Mouse (Mus musculus): ENCODE results near the gene Ints6l. TPM values are rescaled to one million over a fixed set of nuclear protein-coding genes. Genes with fewer than 3 reads are reported as not detected.

Ints6l gene
- polyA plus RNA-seq, 1 experiment from 2014 or later = 18.2 TPM

- Histone ChIP-seq H3K4me3 (replicated peaks) (no peak within 1 kb of the TSS), H3K4me1 (no peaks in the 10 kb centered on the region), H3K27ac (replicated peaks) (no peak within 1 kb of the TSS), H3K9me3 (replicated peaks) (no peaks in the 10 kb centered on the region), H3K4me2 (no peak within 1 kb of the TSS), H3K36me3 (no peaks in the 10 kb centered on the region), H3K9ac (replicated peaks) (no peak within 1 kb of the TSS), H3K27me3 (replicated peaks) (no peaks in the 10 kb centered on the region)
- 90% methylated on average over 7 of the region's 7 CpGs for WGBS
- ATAC-seq (ENCODE audit: low FRiP score) = no peak
These were observed 94.8 kb downstream of the Ints6l start, which contains the start of gene Gm648 for GRCm38 (mm10) chrX:56549506-56549905. TSS of gene Gm648 (minus strand) at chrX:56549606.

DNA sequence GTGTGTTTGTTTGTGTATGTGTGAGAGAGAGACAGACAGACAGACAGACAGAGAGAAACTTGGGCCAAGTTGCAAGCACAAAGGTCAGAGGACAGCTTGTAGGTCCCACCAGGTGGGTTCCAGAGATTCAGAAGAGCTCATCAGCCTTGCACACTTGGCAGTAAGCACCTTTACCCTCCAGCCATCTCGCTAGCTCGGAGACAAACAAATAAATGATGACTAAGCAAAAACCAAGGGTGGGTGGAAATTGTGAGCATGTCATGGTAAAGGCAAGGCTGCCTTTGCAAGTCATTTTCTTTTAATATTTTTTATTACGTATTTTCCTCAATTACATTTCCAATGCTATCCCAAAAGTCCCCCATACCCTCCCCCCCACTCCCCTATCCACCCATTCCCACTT is 98.9 kb downstream of the Ints6l start:
- WGBS = 83% methylated on average over 3 of the region's 3 CpGs
- no peak overlapping the region for H3K4me3 ChIP-seq (replicated peaks)
- H3K4me1 ChIP-seq = no peaks in the 10 kb centered on the region
- no peak for ATAC-seq (ENCODE audit: low FRiP score)
- H3K36me3 ChIP-seq = no peaks in the 10 kb centered on the region
- H3K4me2 ChIP-seq = no peak overlapping the region
- H3K27ac ChIP-seq (replicated peaks) = no peak overlapping the region
- no peaks in the 10 kb centered on the region for H3K9me3 ChIP-seq (replicated peaks)
- H3K27me3 ChIP-seq (replicated peaks) = no peaks in the 10 kb centered on the region
- no peak overlapping the region for H3K9ac ChIP-seq (replicated peaks)

Other genes with a start within 250 kb of the Ints6l start
- gene Gm773, start 242.0 kb upstream of the Ints6l start, polyA plus RNA-seq (2015; fragmentation: Nextera tagmentation; extraction: Ambion mirVana) = not detected in 2 replicates
- 5.3 and 5.7 TPM in 2 replicates for gene Zfp449, start 108.5 kb upstream of the Ints6l start, polyA plus RNA-seq (2015; fragmentation: Nextera tagmentation; extraction: Ambion mirVana)
- gene Smim10l2a, start 80.3 kb upstream of the Ints6l start, polyA plus RNA-seq (2015; fragmentation: Nextera tagmentation; extraction: Ambion mirVana) = 47.6 and 52.0 TPM in 2 replicates
- gene Gm2174, start 6.9 kb upstream of the Ints6l start, polyA plus RNA-seq (2015; fragmentation: Nextera tagmentation; extraction: Ambion mirVana) = 1.2 and 1.6 TPM in 2 replicates
- not detected in 2 replicates for gene Gm10477, start 69.9 kb downstream of the Ints6l start, polyA plus RNA-seq (2015; fragmentation: Nextera tagmentation; extraction: Ambion mirVana)
- gene Gm648, start 94.7 kb downstream of the Ints6l start, polyA plus RNA-seq (2015; fragmentation: Nextera tagmentation; extraction: Ambion mirVana) = 0.23 TPM in 1 of 2 replicates, not detected in the other
- gene Mmgt1, start 143.2 kb downstream of the Ints6l start, polyA plus RNA-seq (2015; fragmentation: Nextera tagmentation; extraction: Ambion mirVana) = 48.7 and 52.2 TPM in 2 replicates
- gene Slc9a6, start 154.9 kb downstream of the Ints6l start, polyA plus RNA-seq (2015; fragmentation: Nextera tagmentation; extraction: Ambion mirVana) = 53.6 and 61.9 TPM in 2 replicates